Mouse (Mus musculus) central nervous system, embryonic 11.5 days (tissue): Measurements from ENCODE around the gene Ggt6. TPM values are rescaled to one million over a fixed set of nuclear protein-coding genes. Genes with fewer than 3 reads are reported as not detected.

Experiments
- polyA plus RNA-seq: library from polyadenylated mRNA; depleted of rRNA; stranded (reverse); fragments of >200 nt; gene quantifications from 2 replicates; pipeline ENCODE4 v1.2.3, GENCODE M21; 2012; rRNA removed

The Ggt6 gene
- polyA plus RNA-seq = 0.10 TPM in 1 of 2 replicates, not detected in the other

GRCm38 (mm10) chr11:72434963-72435693, at the start of gene Ggt6:
Ggt6 (plus strand) TSS chr11:72435526.

GRCm38 (mm10) chr11:72411093-72411921, 24.0 kb upstream of the Ggt6 start, which contains the start of gene Smtnl2:
Smtnl2 (minus strand) TSS chr11:72411713.

GRCm38 (mm10) chr11:72440965-72441664, 5.8 kb downstream of the Ggt6 start, which contains the start of gene Mybbp1a:
Mybbp1a (plus strand) TSS chr11:72441355.

Other genes with a start within 250 kb of the Ggt6 start
- gene Gm43951, start 228.7 kb upstream of the Ggt6 start, polyA plus RNA-seq = 3.6 and 7.3 TPM in 2 replicates
- gene 4933427D14Rik, start 228.1 kb upstream of the Ggt6 start, polyA plus RNA-seq = 24.9 and 27.5 TPM in 2 replicates
- 114 and 155 TPM in 2 replicates for gene Txndc17, start 228.0 kb upstream of the Ggt6 start, polyA plus RNA-seq
- 27.0 and 39.1 TPM in 2 replicates for gene Med31, start 219.9 kb upstream of the Ggt6 start, polyA plus RNA-seq
- 0.37 and 0.44 TPM in 2 replicates for gene Slc13a5, start 168.3 kb upstream of the Ggt6 start, polyA plus RNA-seq
- gene Xaf1, start 133.9 kb upstream of the Ggt6 start, polyA plus RNA-seq = 0.68 and 1.0 TPM in 2 replicates
- not detected in 2 replicates for gene Fbxo39, start 121.1 kb upstream of the Ggt6 start, polyA plus RNA-seq
- 2.9 and 3.3 TPM in 2 replicates for gene Tekt1, start 73.1 kb upstream of the Ggt6 start, polyA plus RNA-seq
- gene Smtnl2, start 23.8 kb upstream of the Ggt6 start, polyA plus RNA-seq = 3.5 and 7.5 TPM in 2 replicates
- gene Mybbp1a, start 5.8 kb downstream of the Ggt6 start, polyA plus RNA-seq = 125 and 196 TPM in 2 replicates
- gene Spns2, start 54.4 kb downstream of the Ggt6 start, polyA plus RNA-seq = 13.6 and 16.1 TPM in 2 replicates
- gene Spns3, start 115.0 kb downstream of the Ggt6 start, polyA plus RNA-seq = 0.19 and 0.30 TPM in 2 replicates
- gene Ube2g1, start 171.8 kb downstream of the Ggt6 start, polyA plus RNA-seq = 33.5 and 46.3 TPM in 2 replicates